Mouse (Mus musculus) midbrain, embryonic 11.5 days (tissue): Measurements from ENCODE around the gene Efemp1. TPM values are rescaled to one million over a fixed set of nuclear protein-coding genes. Genes with fewer than 3 reads are reported as not detected.
A peak's percentile ranks its signal among the peaks of the same experiment; 100 is the strongest.

ENCODE experiments used
- ATAC-seq: fragments of 200-750 bp; cut with Nextera tagmentation; 2 replicates; pipeline ENCODE4 v1.8.0; 2017; ENCODE audit warnings: moderate TSS enrichment, moderate library complexity; ENCODE audit not compliant: low FRiP score
- DNase-seq: peaks from one replicate; pipeline ENCODE4 v3.0.0; 2015; ENCODE audit warnings: low spot score; ENCODE audit errors: missing footprints
- H3K27ac ChIP-seq: fragments of 300-500 bp; sonication (generic); 2 replicates; pipeline ENCODE4 v1.5.1; 2014; ENCODE audit warnings: low read depth, low read length
- H3K27me3 ChIP-seq: fragments of 300-500 bp; sonication (generic); 2 replicates; pipeline ENCODE4 v1.6.1; 2014; ENCODE audit warnings: mild to moderate bottlenecking, low read length, moderate library complexity, mixed read lengths; ENCODE audit not compliant: control insufficient read depth, insufficient read depth
- H3K36me3 ChIP-seq: fragments of 300-500 bp; sonication (generic); 2 replicates; pipeline ENCODE4 v1.6.1; 2014; ENCODE audit warnings: mild to moderate bottlenecking, low read length, moderate library complexity, mixed read lengths; ENCODE audit not compliant: control insufficient read depth, insufficient read depth
- H3K4me1 ChIP-seq: fragments of 300-500 bp; sonication (generic); 2 replicates; pipeline ENCODE4 v1.6.1; 2014; ENCODE audit warnings: low read length; ENCODE audit not compliant: control insufficient read depth, insufficient read depth
- H3K4me2 ChIP-seq: fragments of 300-500 bp; sonication (generic); 2 replicates; pipeline ENCODE4 v1.6.1; 2014; ENCODE audit warnings: mild to moderate bottlenecking, moderate library complexity
- H3K4me3 ChIP-seq: fragments of 300-500 bp; sonication (generic); 2 replicates; pipeline ENCODE4 v1.5.1; 2014; ENCODE audit warnings: low read depth, low read length
- H3K9ac ChIP-seq: fragments of 300-500 bp; sonication (generic); 2 replicates; pipeline ENCODE4 v1.6.1; 2014; ENCODE audit warnings: low read length
- H3K9me3 ChIP-seq: fragments of 300-500 bp; sonication (generic); 2 replicates; pipeline ENCODE4 v1.6.1; 2016; ENCODE audit warnings: low read length; ENCODE audit not compliant: control insufficient read depth
- WGBS: fragments of 180-500 bp; shearing (Covaris S2); extraction: QIAGEN DNeasy Blood & Tissue Kit; methylation state at CpG from one replicate; pipeline ENCODE4 v1.1.7; 2014; 5-methylcytosine and 5-hydroxymethylcytosine counted together
- polyA plus RNA-seq: library from polyadenylated mRNA; unstranded; fragments of >200 nt; fragmentation: Nextera tagmentation; extraction: Ambion mirVana; gene quantifications from 2 replicates; pipeline ENCODE4 v1.2.1, GENCODE M21; 2014

The Efemp1 gene
- polyA plus RNA-seq, 1 experiment from 2014 or later: 11.0 TPM

- Histone ChIP-seq H3K27me3 (peaks cover 5% of the 10 kb centered on the region; the same call in 1 of the 2 replicates), H3K9me3 (no peaks in the 10 kb centered on the region), H3K9ac (no peak overlapping the region), H3K4me2 (no peak overlapping the region), H3K4me3 (no peak overlapping the region), H3K4me1 (no peaks in the 10 kb centered on the region), H3K36me3 (no peaks in the 10 kb centered on the region), H3K27ac (no peak overlapping the region)
- no peak for ATAC-seq
- DNase-seq: no peak
- WGBS: 68% methylated on average over 4 of the region's 4 CpGs
Measured at GRCm38 (mm10) chr11:28851645-28852044, 1.4 kb upstream of the Efemp1 start.

- H3K4me3 ChIP-seq: no peak overlapping the region
- no peak overlapping the region for H3K9ac ChIP-seq
- H3K4me2 ChIP-seq: peak overlapping the region; percentile 92; the same call in 1 of the 2 replicates
- no peaks in the 10 kb centered on the region for H3K9me3 ChIP-seq
- no peaks in the 10 kb centered on the region for H3K4me1 ChIP-seq
- H3K27me3 ChIP-seq: peaks cover 5% of the 10 kb centered on the region; the same call in 1 of the 2 replicates
- H3K27ac ChIP-seq: no peak overlapping the region
- peak; percentile 60; the same call in 1 of the 2 replicates for ATAC-seq
- WGBS: 31% methylated on average over 6 of the region's 6 CpGs
- no peak for DNase-seq
- H3K36me3 ChIP-seq: no peaks in the 10 kb centered on the region
Measured at GRCm38 (mm10) chr11:28852361-28852919, 564 bp upstream of the Efemp1 start.

GRCm38 (mm10) chr11:28859125-28859524, 6.1 kb downstream of the Efemp1 start:
- H3K9me3 ChIP-seq: no peaks in the 10 kb centered on the region
- ATAC-seq (no peak), DNase-seq (no peak)
- no peak overlapping the region for H3K9ac ChIP-seq
- no peak overlapping the region for H3K27ac ChIP-seq
- H3K4me1 ChIP-seq: no peaks in the 10 kb centered on the region
- no peak overlapping the region for H3K4me3 ChIP-seq
- no peak overlapping the region for H3K4me2 ChIP-seq
- no peaks in the 10 kb centered on the region for H3K27me3 ChIP-seq
- H3K36me3 ChIP-seq: no peaks in the 10 kb centered on the region

GRCm38 (mm10) chr11:28869129-28869528, 16.1 kb downstream of the Efemp1 start:
- Histone ChIP-seq H3K36me3 (no peaks in the 10 kb centered on the region), H3K4me1 (no peaks in the 10 kb centered on the region), H3K9me3 (no peaks in the 10 kb centered on the region), H3K4me2 (no peak overlapping the region), H3K27me3 (no peaks in the 10 kb centered on the region), H3K27ac (no peak overlapping the region), H3K9ac (no peak overlapping the region), H3K4me3 (no peak overlapping the region)
- DNase-seq (no peak), ATAC-seq (no peak)
- 83% methylated on average over 2 of the region's 2 CpGs for WGBS

GRCm38 (mm10) chr11:28881381-28881976, 28.5 kb downstream of the Efemp1 start:
- Histone ChIP-seq H3K36me3 (no peaks in the 10 kb centered on the region), H3K27me3 (no peaks in the 10 kb centered on the region), H3K4me1 (no peaks in the 10 kb centered on the region), H3K27ac (no peak overlapping the region), H3K4me2 (no peak overlapping the region), H3K4me3 (no peak overlapping the region), H3K9ac (no peak overlapping the region), H3K9me3 (no peaks in the 10 kb centered on the region)
- no peak for DNase-seq
- no peak for ATAC-seq
- 67% methylated on average over 2 of the region's 2 CpGs for WGBS

GRCm38 (mm10) chr11:28883106-28883505, 30.1 kb downstream of the Efemp1 start:
- DNase-seq: no peak

GRCm38 (mm10) chr11:28889538-28889937, 36.5 kb downstream of the Efemp1 start:
- Histone ChIP-seq H3K9me3 (no peaks in the 10 kb centered on the region), H3K9ac (no peak overlapping the region), H3K36me3 (no peaks in the 10 kb centered on the region), H3K4me2 (no peak overlapping the region), H3K27me3 (no peaks in the 10 kb centered on the region), H3K4me1 (no peaks in the 10 kb centered on the region), H3K27ac (no peak overlapping the region), H3K4me3 (no peak overlapping the region)
- WGBS: 33% methylated on average over 1 of the region's 1 CpGs
- ATAC-seq: no peak
- no peak for DNase-seq

More at GRCm38 (mm10) chr11:28883106-28883505, 30.1 kb downstream of the Efemp1 start:
- H3K36me3 ChIP-seq: no peaks in the 10 kb centered on the region
- WGBS: 76% methylated on average over 4 of the region's 4 CpGs
- no peaks in the 10 kb centered on the region for H3K9me3 ChIP-seq
- no peak for ATAC-seq
- H3K27me3 ChIP-seq: no peaks in the 10 kb centered on the region
- no peak overlapping the region for H3K27ac ChIP-seq
- no peaks in the 10 kb centered on the region for H3K4me1 ChIP-seq
- no peak overlapping the region for H3K9ac ChIP-seq
- H3K4me2 ChIP-seq: no peak overlapping the region
- H3K4me3 ChIP-seq: no peak overlapping the region

GRCm38 (mm10) chr11:28891515-28891914, 38.5 kb downstream of the Efemp1 start:
- no peak overlapping the region for H3K4me3 ChIP-seq
- 73% methylated on average over 5 of the region's 5 CpGs for WGBS
- ATAC-seq: no peak

GRCm38 (mm10) chr11:28899420-28899819, 46.4 kb downstream of the Efemp1 start:
- Histone ChIP-seq H3K4me2 (no peak overlapping the region), H3K4me1 (no peaks in the 10 kb centered on the region), H3K27ac (no peak overlapping the region), H3K9me3 (no peaks in the 10 kb centered on the region), H3K9ac (no peak overlapping the region), H3K27me3 (no peaks in the 10 kb centered on the region), H3K4me3 (no peak overlapping the region), H3K36me3 (no peaks in the 10 kb centered on the region)
- ATAC-seq (no peak), DNase-seq (no peak)
- WGBS: 84% methylated on average over 1 of the region's 1 CpGs

More at GRCm38 (mm10) chr11:28891515-28891914, 38.5 kb downstream of the Efemp1 start:
- Histone ChIP-seq H3K27ac (no peak overlapping the region), H3K36me3 (no peaks in the 10 kb centered on the region), H3K9ac (no peak overlapping the region), H3K27me3 (no peaks in the 10 kb centered on the region), H3K4me2 (no peak overlapping the region), H3K4me1 (no peaks in the 10 kb centered on the region), H3K9me3 (no peaks in the 10 kb centered on the region)
- DNase-seq: no peak
